Mouse (Mus musculus) embryonic facial prominence, embryonic 14.5 days (tissue): ENCODE measurements around the gene Hhat. TPM values are rescaled to one million over a fixed set of nuclear protein-coding genes. Genes with fewer than 3 reads are reported as not detected.

ENCODE experiments used
- ATAC-seq: fragments of 200-750 bp; cut with Nextera tagmentation; 2 replicates; pipeline ENCODE4 v1.8.0; 2017; ENCODE audit warnings: low read depth, moderate number of reproducible peaks, moderate TSS enrichment
- DNase-seq: peaks from one replicate; pipeline ENCODE4 v3.0.0-alpha.2; 2015; ENCODE audit warnings: low spot score
- H3K27ac ChIP-seq: fragments of 300-500 bp; sonication (generic); replicated peaks from 2 replicates; pipeline ENCODE4 v1.5.1; 2014; ENCODE audit warnings: low read depth, mild to moderate bottlenecking, low read length, moderate library complexity
- H3K27me3 ChIP-seq: fragments of 300-500 bp; sonication (generic); replicated peaks from 2 replicates; pipeline ENCODE4 v1.6.1; 2014; ENCODE audit warnings: low read length; ENCODE audit not compliant: control insufficient read depth, insufficient read depth
- H3K36me3 ChIP-seq: fragments of 300-500 bp; sonication (generic); 2 replicates; pipeline ENCODE4 v1.6.1; 2014; ENCODE audit warnings: low read length, mixed read lengths; ENCODE audit not compliant: control insufficient read depth, insufficient read depth
- H3K4me1 ChIP-seq: fragments of 300-500 bp; sonication (generic); 2 replicates; pipeline ENCODE4 v1.6.1; 2014; ENCODE audit warnings: antibody characterized with exemption, low read length; ENCODE audit not compliant: control insufficient read depth, insufficient read depth
- H3K4me2 ChIP-seq: fragments of 300-500 bp; sonication (generic); 2 replicates; pipeline ENCODE4 v1.6.1; 2014; ENCODE audit warnings: low read depth, mild to moderate bottlenecking, low read length, moderate library complexity, mixed read lengths
- H3K4me3 ChIP-seq: fragments of 300-500 bp; sonication (generic); 2 replicates; pipeline ENCODE4 v1.5.1; 2014; ENCODE audit warnings: low read depth, mild to moderate bottlenecking, low read length
- H3K9ac ChIP-seq: fragments of 300-500 bp; sonication (generic); 2 replicates; pipeline ENCODE4 v1.6.1; 2014; ENCODE audit warnings: low read depth, mild to moderate bottlenecking, low read length, moderate library complexity, mixed read lengths
- H3K9me3 ChIP-seq: fragments of 300-500 bp; sonication (generic); 2 replicates; pipeline ENCODE4 v1.6.1; 2016; ENCODE audit warnings: low read length; ENCODE audit not compliant: control insufficient read depth
- WGBS: fragments of 180-500 bp; shearing (Covaris S2); extraction: QIAGEN DNeasy Blood & Tissue Kit; methylation state at CpG from one replicate; pipeline ENCODE4 v1.1.7; 2014; 5-methylcytosine and 5-hydroxymethylcytosine counted together
- polyA plus RNA-seq: library from polyadenylated mRNA; unstranded; fragments of >200 nt; fragmentation: Nextera tagmentation; extraction: Ambion mirVana; gene quantifications from 2 replicates; pipeline ENCODE4 v1.2.1, GENCODE M21; 2014

Gene Hhat
- polyA plus RNA-seq, 1 experiment from 2014 or later, result 9.3 TPM

DNA sequence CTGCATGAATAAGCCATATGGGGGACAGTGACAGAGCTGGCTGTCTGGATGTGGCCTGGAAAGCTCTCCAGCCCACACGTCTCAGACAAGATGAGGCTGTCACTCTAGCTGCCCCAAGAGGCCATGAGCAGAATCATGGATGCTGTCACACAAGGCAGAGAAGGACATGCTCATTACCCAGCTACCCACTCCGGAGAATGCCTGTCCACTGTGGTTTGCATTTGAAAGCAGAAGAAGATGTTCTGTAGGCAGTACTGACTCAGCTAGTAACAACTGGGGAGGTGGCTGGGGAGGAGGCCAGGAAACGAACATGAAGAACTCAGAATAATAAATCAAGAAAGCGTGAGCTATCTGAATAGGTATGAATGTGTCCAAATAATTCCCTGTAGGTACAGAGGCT, 215.5 kb downstream of the Hhat start:
- Histone ChIP-seq H3K27ac (no peak overlapping the region), H3K9me3 (no peaks in the 10 kb centered on the region), H3K4me3 (no peak overlapping the region), H3K4me2 (no peak overlapping the region), H3K4me1 (no peaks in the 10 kb centered on the region), H3K36me3 (no peaks in the 10 kb centered on the region), H3K9ac (no peak overlapping the region), H3K27me3 (no peaks in the 10 kb centered on the region)
- ATAC-seq, result no peak
- no peak for DNase-seq
- WGBS, result 78% methylated on average over 4 of the region's 4 CpGs

DNA sequence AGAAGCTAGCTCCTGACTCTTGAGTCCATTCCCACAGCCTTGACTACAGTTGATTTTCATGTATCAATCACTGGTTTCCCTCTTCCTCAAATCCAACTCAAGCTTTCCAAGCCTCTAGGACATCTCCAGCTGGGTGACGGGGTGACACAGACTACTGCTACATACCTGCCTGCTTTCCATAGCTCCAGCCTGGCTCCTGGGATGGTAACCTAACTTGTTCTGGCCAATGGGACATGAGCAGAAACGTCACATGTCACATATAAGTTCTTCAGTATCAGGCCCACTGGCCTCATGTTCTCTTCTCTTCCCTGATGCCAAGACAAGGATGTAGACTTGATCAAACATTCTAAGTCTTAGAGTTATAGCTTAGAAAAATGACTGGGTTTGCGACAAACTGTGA, 220.5 kb downstream of the Hhat start:
- Histone ChIP-seq H3K9ac (no peak overlapping the region), H3K4me1 (no peaks in the 10 kb centered on the region), H3K27me3 (no peaks in the 10 kb centered on the region), H3K4me2 (no peak overlapping the region), H3K36me3 (no peaks in the 10 kb centered on the region), H3K9me3 (no peaks in the 10 kb centered on the region), H3K4me3 (no peak overlapping the region), H3K27ac (no peak overlapping the region)
- 83% methylated on average over 3 of the region's 3 CpGs for WGBS
- no peak for DNase-seq
- no peak for ATAC-seq

DNA sequence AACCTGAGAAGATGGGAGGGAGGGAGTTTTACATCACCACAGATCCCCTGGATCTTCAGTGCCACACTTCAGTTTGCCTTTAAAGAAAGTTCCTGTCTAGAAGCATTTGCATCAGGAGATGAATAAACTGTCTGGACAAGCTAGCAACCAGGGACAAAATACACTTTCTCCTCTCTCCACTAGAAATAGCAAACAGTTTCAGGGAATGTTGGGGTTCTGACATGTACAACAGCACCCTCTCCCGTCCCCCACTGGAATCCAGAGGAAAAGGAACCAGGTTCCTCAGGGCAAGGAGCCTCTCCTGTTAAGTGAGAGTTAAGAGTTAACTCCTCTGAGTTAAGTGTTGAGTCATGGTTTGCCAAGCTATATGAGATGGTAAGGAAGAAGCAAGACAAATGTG, 224.2 kb downstream of the Hhat start:
- Histone ChIP-seq H3K4me2 (no peak overlapping the region), H3K4me1 (no peaks in the 10 kb centered on the region), H3K27me3 (no peaks in the 10 kb centered on the region), H3K4me3 (no peak overlapping the region), H3K36me3 (no peaks in the 10 kb centered on the region), H3K9me3 (no peaks in the 10 kb centered on the region), H3K27ac (no peak overlapping the region), H3K9ac (no peak overlapping the region)
- 5% methylated on average over 1 of the region's 1 CpGs for WGBS
- DNase-seq (no peak), ATAC-seq (no peak)

DNA sequence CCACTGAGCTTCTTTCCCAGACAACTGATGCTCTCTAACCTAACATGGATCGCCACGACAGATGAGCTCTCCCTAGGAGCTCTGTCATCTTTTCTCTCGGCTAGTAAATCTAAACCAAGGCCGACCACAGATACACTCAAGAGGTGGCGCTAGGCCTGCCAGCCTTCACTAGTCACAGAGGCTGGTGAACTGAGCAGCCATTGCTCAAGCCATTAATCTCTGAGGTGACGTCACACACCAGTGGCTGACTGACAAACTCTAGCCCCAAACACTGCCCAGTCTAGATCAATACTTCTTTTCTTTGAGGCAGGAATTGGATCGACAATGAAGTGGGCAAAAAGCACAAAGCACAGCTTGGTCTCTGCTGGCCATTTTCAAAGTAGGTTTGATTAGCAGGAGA, 226.1 kb downstream of the Hhat start:
- Histone ChIP-seq H3K4me2 (no peak overlapping the region), H3K27me3 (no peaks in the 10 kb centered on the region), H3K9ac (no peak overlapping the region), H3K27ac (no peak overlapping the region), H3K4me1 (no peaks in the 10 kb centered on the region), H3K9me3 (no peaks in the 10 kb centered on the region), H3K36me3 (no peaks in the 10 kb centered on the region), H3K4me3 (no peak overlapping the region)
- DNase-seq (no peak), ATAC-seq (no peak)
- 65% methylated on average over 7 of the region's 7 CpGs for WGBS

DNA sequence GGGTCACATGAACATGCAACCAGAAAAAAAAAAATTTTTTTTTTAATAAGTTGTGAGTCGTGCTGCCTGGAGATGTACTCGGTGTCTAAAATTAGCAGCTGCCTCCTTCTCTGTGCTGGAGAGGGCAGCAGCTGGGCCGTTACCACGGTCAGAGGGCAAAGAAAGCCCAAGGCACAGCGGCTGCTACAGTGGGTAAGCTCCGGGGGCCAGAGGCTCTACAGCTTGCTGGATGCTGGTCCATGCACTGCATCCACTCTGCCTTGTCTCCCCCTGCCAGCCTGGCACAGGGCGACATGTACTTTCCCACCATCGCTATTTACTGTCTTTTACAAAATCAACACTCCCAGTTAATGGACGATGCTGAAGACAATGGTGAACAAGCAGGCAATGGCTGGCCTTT, 226.9 kb downstream of the Hhat start:
- no peaks in the 10 kb centered on the region for H3K27me3 ChIP-seq
- no peak overlapping the region for H3K9ac ChIP-seq
- no peak overlapping the region for H3K4me3 ChIP-seq
- H3K4me2 ChIP-seq, result no peak overlapping the region
- ATAC-seq (no peak), DNase-seq (no peak)
- H3K36me3 ChIP-seq, result no peaks in the 10 kb centered on the region
- H3K27ac ChIP-seq, result no peak overlapping the region
- H3K9me3 ChIP-seq, result no peaks in the 10 kb centered on the region
- WGBS, result 69% methylated on average over 9 of the region's 9 CpGs
- no peaks in the 10 kb centered on the region for H3K4me1 ChIP-seq

DNA sequence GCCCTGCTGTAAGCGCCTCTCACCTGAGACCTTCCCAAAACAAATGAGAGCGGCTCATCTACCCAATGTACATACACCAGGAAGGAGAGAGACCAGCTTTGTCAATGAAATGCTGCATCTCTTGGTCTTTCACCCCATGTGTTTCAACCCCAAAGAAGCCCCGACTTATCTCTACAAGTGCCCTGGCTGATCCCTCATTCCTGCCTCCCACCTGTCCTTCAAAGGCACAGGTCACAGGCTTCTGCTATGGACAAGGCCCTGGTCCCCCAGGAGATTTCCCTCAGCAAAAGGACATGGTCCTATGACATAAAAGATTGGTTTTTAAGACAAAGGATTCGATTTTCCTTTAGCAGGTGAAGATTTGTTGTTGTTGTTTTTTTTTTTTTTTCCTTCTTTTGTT, 227.3 kb downstream of the Hhat start:
- Histone ChIP-seq H3K27me3 (no peaks in the 10 kb centered on the region), H3K4me3 (no peak overlapping the region), H3K4me2 (no peak overlapping the region), H3K4me1 (no peaks in the 10 kb centered on the region), H3K9ac (no peak overlapping the region), H3K27ac (no peak overlapping the region), H3K36me3 (no peaks in the 10 kb centered on the region), H3K9me3 (no peaks in the 10 kb centered on the region)
- ATAC-seq (no peak), DNase-seq (no peak)
- WGBS, result 89% methylated on average over 4 of the region's 4 CpGs

DNA sequence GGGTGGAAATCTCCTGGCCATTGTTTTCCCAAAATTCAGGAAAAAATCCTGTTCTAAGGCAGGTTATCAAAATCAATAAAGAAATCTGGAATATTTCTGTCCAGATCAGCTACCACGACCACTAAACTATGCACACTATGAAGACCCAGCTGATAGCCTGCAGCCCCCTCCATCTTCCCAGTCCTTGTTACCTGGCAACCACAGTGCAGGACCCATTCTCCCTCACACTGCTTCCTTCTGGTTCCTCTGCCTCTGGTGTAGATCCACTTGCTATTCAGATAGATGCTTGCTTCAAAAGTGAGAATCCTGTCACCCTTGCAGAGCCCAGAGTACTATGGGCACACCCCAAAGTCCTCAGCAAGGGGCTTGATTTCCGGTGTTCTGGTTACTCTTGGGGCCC, 228.9 kb downstream of the Hhat start:
- no peak for ATAC-seq
- H3K9ac ChIP-seq, result no peak overlapping the region
- H3K4me2 ChIP-seq, result no peak overlapping the region
- H3K27me3 ChIP-seq, result no peaks in the 10 kb centered on the region
- H3K9me3 ChIP-seq, result no peaks in the 10 kb centered on the region
- H3K36me3 ChIP-seq, result no peaks in the 10 kb centered on the region
- WGBS, result 78% methylated on average over 2 of the region's 2 CpGs
- H3K4me3 ChIP-seq, result no peak overlapping the region
- H3K27ac ChIP-seq, result no peak overlapping the region
- no peaks in the 10 kb centered on the region for H3K4me1 ChIP-seq
- DNase-seq, result no peak

DNA sequence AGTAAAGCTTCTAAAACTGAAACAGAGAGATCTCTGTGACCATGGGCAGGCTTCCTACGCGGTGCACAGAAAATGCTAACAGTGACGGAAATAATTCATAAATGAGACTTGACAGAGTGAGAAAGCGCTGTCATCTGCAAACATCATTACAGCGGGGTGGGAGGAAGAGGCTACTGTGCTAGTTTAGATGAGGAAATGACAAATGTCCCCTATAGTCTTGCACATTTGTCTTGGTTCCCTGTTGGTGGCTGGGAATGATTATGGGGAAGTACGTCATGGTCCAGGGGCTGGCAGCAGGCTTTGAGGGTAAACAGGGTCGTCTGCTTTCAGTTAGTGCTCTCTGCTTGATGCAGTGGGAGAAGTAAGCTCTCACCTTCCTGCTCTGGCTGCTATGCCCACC, 233.9 kb downstream of the Hhat start:
- no peak for ATAC-seq
- H3K4me2 ChIP-seq, result no peak overlapping the region
- H3K9me3 ChIP-seq, result no peaks in the 10 kb centered on the region
- no peaks in the 10 kb centered on the region for H3K4me1 ChIP-seq
- no peak overlapping the region for H3K4me3 ChIP-seq
- no peak overlapping the region for H3K9ac ChIP-seq
- DNase-seq, result peak; percentile 13
- WGBS, result 50% methylated on average over 7 of the region's 7 CpGs
- no peak overlapping the region for H3K27ac ChIP-seq
- no peaks in the 10 kb centered on the region for H3K36me3 ChIP-seq
- H3K27me3 ChIP-seq, result no peaks in the 10 kb centered on the region

DNA sequence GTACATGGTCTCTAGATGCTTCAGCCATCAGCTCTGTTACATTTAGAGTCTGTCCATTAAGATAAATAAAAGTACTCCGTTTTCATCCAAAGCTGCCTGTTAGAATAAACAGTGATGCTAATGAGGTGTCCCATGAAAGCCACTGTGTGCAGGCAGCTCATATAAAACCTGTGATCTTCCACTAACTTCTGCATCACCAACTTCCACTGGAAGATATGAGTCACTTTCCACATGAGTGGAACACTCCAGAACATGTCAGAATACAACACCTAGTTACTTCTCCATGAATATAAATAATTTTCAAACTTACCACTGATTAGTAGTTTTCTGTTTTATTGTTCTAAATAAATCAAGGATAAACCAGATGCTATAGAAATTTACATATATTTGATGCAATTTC, 234.6 kb downstream of the Hhat start:
- 59% methylated on average over 1 of the region's 1 CpGs for WGBS
- no peak for DNase-seq

More for the DNA sequence above, 234.6 kb downstream of the Hhat start:
- Histone ChIP-seq H3K9me3 (no peaks in the 10 kb centered on the region), H3K27ac (no peak overlapping the region), H3K27me3 (no peaks in the 10 kb centered on the region), H3K4me2 (no peak overlapping the region), H3K4me3 (no peak overlapping the region), H3K9ac (no peak overlapping the region), H3K4me1 (no peaks in the 10 kb centered on the region), H3K36me3 (no peaks in the 10 kb centered on the region)
- no peak for ATAC-seq
